Mouse (Mus musculus) megakaryocyte, embryonic 14.5 days (primary cell): ENCODE data around the gene Rbm5.

Experiments
- FLI1 ChIP-seq: IDR thresholded peaks from 2 replicates; pipeline ENCODE4 v1.6.1; 2012; ENCODE audit warnings: low read length, inconsistent platforms, mixed read lengths
- GATA1 ChIP-seq: IDR thresholded peaks from 3 replicates; pipeline ENCODE4 v1.6.1; 2012; ENCODE audit warnings: mixed read lengths, low read length, inconsistent platforms, borderline replicate concordance

GRCm38 (mm10) chr9:107702606-107703185, 68.1 kb downstream of the Rbm5 start:
- TF ChIP-seq GATA1 = no peak
- TF ChIP-seq FLI1 = no peak
